Mouse (Mus musculus) myocyte (in vitro differentiated cells): ENCODE results near the gene Mapk1ip1.

ENCODE experiments used
- E2F4 ChIP-seq: IDR thresholded peaks from one replicate; pipeline ENCODE4 v1.6.1; 2011; ENCODE audit warnings: mild to moderate bottlenecking, control low read depth, moderate library complexity; ENCODE audit not compliant: insufficient read depth
- MYOG ChIP-seq, 3 experiments: IDR thresholded peaks; one replicate each; pipeline ENCODE4 v1.6.1; 2011; ENCODE audit warnings: control low read depth in 2 of 3, low read depth in 2 of 3, mild to moderate bottlenecking in 2 of 3; ENCODE audit not compliant: insufficient read length in 2 of 3, control insufficient read depth in 1 of 3, insufficient read depth in 1 of 3
- POLR2A ChIP-seq: IDR thresholded peaks from one replicate; pipeline ENCODE4 v1.6.1; 2011; ENCODE audit warnings: low read depth, mild to moderate bottlenecking, control low read depth, moderate library complexity; ENCODE audit not compliant: insufficient read length
- TCF12 ChIP-seq: IDR thresholded peaks from one replicate; pipeline ENCODE4 v1.6.1; 2011; ENCODE audit warnings: mild to moderate bottlenecking, control low read depth; ENCODE audit not compliant: poor library complexity, insufficient read depth, severe bottlenecking

DNA sequence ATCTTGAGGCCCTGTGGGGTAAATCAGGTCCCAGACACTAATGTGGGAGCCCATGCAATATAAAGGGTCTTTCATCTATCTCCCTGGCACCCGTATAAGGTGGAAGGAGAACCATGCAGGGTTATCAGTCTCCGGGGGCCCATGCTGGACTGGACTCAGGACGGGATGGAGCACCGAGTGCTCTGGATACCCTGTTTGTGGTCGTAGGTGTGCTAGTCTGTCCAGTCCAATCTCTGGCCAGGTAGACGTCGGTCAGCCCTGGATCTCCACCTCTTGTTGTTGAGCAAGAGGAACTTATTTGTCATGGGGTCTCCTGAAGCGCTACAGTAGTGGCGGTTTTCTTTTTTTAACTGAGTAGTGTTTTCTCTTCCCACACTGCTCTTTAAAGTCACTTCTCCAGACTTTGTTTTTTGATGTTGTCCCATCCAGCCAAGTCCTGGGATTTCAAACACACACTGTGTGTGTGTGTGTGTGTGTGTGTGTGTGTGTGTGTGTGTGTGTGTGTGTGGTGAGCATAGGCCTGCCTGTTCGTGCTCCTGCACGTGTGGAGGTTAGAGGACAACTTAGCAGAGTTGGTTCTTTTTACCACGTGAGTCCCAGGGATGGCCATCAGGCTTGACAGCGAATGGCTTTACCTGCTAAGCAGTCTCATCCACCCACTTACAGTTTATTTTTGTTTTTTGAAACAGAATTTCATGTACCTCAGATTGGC is 1.4 kb upstream of the Mapk1ip1 start:
- TF ChIP-seq POLR2A (no peak), TCF12 (no peak), MYOG (IDR thresholded peaks at IDR 0.05; ENCODE audit: control insufficient read depth in 1 of 3, insufficient read depth in 1 of 3, insufficient read length in 2 of 3, low read depth in 2 of 3) (no peak), E2F4 (no peak)
